Mouse (Mus musculus) gastrocnemius, postnatal 14 days (tissue): ENCODE data around the gene 4930524B15Rik. TPM values are rescaled to one million over a fixed set of nuclear protein-coding genes. Genes with fewer than 3 reads are reported as not detected.
"Not testable (repeated sequence)": the region's sequence is repeated elsewhere in the genome, so short reads cannot be mapped to it uniquely, and the experiment has no call there.

Experiments
- DNase-seq: peaks from one replicate; pipeline ENCODE4 v3.0.0; 2021; ENCODE audit warnings: mixed read lengths
- intact Hi-C: fragments of 180-260 bp; cut with DNase I; formaldehyde crosslinking; loops from one replicate; pipeline ENCODE4 v1.15.1; 2025; ENCODE audit warnings: low total_unique reads
- total RNA-seq, 2 experiments: library from RNA; stranded (reverse); gene quantifications; 2 replicates each; pipeline ENCODE4 v1.2.3; 2021

The 4930524B15Rik gene
- total RNA-seq, 2 experiments from 2014 or later, result not detected

DNA sequence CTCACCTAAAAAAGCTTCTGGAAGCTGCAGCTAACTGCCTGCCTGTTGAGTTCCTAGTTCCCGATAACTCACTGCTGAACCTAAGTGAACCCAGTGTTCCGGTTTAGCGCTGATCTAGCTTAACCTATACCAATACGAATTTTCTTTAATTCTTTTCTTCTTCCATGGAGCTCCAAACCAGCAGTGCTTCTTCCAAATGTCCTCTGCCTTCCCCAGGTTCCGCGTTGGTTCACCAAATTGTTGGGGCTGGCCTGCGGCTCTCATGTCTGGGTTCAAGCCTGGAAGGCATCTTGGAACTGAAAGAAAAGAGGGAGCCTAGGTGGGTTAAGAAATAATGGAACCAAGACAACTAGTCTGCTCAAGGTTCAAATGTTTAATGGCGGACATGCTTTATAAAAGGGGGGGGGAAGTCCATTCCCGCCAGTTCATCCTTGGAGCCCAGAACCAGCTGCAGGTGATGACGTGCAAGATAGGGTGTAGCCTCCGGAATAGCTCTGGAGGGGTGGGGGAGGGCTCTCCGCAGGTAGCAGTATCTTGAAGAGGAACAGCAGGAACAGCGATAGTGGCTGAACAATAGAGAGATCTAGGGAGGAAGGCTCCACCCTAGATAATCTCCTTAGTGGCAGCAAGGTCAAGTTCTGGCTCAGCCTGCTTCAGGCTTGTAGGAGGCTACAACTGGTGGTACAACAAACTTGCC lies 17.0 kb downstream of the 4930524B15Rik start:
- DNase-seq, result not testable (repeated sequence)

GRCm38 (mm10) chr11:31983249-31983648 lies 17.9 kb downstream of the 4930524B15Rik start:
- intact Hi-C loops, result no loop called here
- DNase-seq, result no peak

More for the DNA sequence above, 17.0 kb downstream of the 4930524B15Rik start:
- intact Hi-C loops, result not testable (repeated sequence)

- DNase-seq, result no peak
- intact Hi-C loops, result no loop called here
Measured at GRCm38 (mm10) chr11:31984786-31985185, 19.4 kb downstream of the 4930524B15Rik start.

GRCm38 (mm10) chr11:31992535-31992934 lies 27.1 kb downstream of the 4930524B15Rik start:
- intact Hi-C loops, result no loop called here
- DNase-seq, result no peak

GRCm38 (mm10) chr11:31999716-32000115 lies 34.3 kb downstream of the 4930524B15Rik start:
- intact Hi-C loops, result loop anchor here (5.0 kb wide), 1 partner anchor 163 kb away; no protein-coding TSS in a partner anchor
- no peak for DNase-seq

GRCm38 (mm10) chr11:32000281-32000680 lies 34.9 kb downstream of the 4930524B15Rik start, which contains the start of gene Nsg2:
TSS of gene Nsg2 (plus strand) at chr11:32000463.
- DNase-seq, result peak; percentile 81
- intact Hi-C loops, result no loop called here

- intact Hi-C loops, result no loop called here
- no peak for DNase-seq
Measured at GRCm38 (mm10) chr11:32001181-32001910, 36.0 kb downstream of the 4930524B15Rik start.

DNA sequence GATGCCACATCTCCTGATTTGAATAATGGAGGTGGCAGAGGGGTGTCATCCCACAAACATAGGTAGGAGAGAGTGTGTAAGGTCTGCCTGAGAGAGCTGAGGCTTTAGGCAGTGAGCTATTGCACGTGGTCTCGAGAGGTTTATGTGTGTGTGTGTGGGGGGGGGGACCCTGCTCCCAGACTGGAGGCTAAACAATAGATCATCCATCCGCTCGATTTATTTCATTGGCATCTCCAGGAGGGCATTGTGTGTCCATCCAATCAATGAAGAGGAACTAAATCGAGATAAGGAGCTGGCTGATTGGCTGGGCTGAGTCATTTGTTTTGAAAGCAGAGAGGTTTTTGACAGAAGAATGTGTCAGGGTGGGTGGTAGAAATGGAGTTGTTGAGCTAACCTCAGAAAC lies 37.3 kb downstream of the 4930524B15Rik start:
- no peak for DNase-seq
- intact Hi-C loops, result no loop called here

GRCm38 (mm10) chr11:32008049-32008448 lies 42.7 kb downstream of the 4930524B15Rik start:
- intact Hi-C loops, result not testable (repeated sequence)

DNA sequence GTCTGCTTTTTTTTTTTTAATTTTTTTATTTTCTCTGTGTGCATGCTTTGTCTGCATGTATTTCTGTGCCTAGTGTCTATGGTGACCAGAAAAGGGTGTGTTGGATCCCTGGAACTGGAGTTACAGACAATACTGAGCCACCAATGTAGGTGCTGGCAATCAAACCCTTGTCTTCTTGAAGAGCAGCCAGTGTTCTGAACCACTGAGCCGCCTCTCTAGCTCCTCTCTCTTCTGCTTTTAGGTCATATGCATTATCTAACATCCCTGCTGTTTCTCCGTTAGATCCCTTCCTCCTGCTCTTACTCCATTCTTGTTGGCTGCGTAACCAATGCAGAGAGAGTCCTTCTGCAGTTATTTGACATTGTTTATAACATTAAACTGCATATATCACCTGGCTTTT lies 43.5 kb downstream of the 4930524B15Rik start:
- DNase-seq, result no peak
- intact Hi-C loops, result no loop called here

More at GRCm38 (mm10) chr11:32008049-32008448, 42.7 kb downstream of the 4930524B15Rik start:
- not testable (repeated sequence) for DNase-seq

DNA sequence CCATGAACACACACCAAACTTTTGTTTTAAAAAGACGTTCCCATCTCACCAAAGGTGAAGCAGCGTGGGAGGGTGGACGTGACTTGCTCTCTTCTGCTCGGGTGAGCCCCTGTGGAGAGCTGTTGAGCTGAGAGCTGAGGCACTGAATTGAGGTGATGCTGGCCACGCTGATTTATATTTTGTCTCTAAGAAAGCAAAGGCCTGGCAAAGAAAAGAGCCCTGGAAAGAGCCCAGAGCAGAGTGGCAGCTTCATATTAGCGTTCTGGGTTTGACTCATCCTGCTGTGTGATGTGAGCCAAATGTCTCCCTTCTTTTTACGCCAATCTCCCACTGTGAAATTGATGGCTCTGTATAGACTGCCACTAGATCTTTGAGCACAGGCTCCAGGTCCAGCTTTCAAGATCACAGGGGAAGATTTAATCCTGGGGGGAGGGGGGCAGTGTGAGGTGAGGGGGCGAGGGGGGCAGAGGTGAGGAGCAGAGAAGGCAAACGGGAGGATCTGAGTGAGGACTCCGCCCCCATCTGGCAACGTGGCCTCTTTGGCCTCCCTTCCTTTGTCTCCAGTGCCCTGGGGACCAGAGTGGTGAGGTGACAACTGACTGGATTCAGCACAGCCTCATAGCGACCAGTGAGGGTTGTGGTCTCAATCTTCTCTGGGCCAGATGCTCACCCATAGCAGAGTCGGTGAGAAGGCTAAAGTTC lies 44.7 kb downstream of the 4930524B15Rik start:
- no peak for DNase-seq
- intact Hi-C loops, result no loop called here

DNA sequence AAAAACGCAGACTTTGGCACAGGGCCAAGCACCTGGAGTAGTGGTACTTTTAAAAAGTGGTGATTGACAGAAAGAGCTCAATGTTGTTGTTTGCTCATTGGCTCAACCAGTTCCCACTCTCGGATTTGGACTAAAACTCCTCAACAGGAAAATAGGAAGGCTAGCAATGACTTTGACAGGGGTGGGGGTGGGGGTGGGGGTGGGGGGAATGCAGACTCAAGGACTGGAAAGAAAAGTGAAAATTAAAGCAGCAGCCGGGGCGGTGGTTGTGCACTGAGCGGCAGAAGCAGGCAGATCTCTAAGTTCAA lies 45.2 kb downstream of the 4930524B15Rik start:
- no peak for DNase-seq
- intact Hi-C loops, result no loop called here

GRCm38 (mm10) chr11:32011867-32012603 lies 46.6 kb downstream of the 4930524B15Rik start:
- intact Hi-C loops, result no loop called here
- DNase-seq, result no peak

DNA sequence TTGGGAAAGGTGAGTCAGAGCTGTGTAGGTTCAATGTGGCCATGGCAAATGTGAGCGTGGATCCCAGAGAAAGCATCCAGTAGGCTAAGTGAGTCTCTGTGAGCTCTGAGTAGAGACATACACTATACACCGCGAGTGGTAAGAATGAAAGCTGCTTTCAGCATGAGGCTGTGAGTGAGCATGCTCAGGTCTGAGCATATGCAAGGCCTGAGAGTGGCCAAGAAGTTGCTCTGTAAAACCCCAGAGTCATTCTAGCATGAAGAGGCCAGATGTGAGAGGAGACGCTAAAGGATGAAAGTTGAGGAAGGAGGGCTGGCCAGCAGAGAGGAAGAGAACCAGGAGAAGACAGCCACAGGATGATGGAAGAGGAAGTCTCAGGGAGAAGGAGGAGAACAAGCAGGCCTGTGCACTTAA lies 47.6 kb downstream of the 4930524B15Rik start:
- DNase-seq, result no peak
- intact Hi-C loops, result no loop called here

DNA sequence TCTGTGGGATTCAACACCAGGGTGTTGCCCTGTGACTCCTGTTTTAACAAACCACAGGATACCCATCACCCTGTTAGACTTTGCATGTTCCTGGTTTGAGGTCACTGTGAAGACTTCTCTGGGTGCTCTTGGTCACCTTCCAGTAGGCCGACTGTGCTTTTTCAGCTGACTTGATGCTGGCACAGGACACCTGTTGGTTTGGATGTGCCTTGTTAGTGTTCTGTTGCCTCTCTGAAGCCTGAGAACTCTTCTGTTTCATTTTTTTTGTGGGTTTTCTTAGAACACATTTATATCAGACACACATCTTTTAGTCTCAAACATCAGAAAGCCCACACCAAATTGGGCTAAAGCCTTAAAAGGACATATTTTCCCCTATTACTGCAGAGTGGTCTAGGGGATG lies 48.2 kb downstream of the 4930524B15Rik start:
- intact Hi-C loops, result no loop called here

DNA sequence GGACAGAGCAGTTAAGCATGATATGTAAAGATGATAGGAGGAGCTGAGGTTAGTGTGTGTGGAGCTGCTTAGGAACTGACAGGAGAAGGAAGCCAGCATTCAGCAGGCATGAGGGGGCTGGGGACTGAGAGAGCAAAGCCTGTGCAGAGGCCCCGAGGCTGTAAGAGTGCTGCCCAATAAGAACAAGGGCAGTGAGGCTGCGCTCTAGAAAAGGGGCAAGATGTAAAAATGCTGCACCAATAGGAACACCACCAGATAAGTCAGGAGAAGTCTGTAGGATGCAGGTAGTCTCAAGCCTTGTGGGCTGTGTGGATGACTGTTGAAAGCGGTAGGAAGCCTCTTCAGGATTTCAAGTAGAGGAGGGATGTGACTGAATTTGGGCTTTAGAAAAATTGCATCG lies 52.8 kb downstream of the 4930524B15Rik start:
- no peak for DNase-seq
- intact Hi-C loops, result no loop called here

More for the DNA sequence above, 48.2 kb downstream of the 4930524B15Rik start:
- DNase-seq, result no peak

- intact Hi-C loops, result no loop called here
- DNase-seq, result peak; percentile 50
Measured at GRCm38 (mm10) chr11:32020031-32020965, 54.9 kb downstream of the 4930524B15Rik start.

DNA sequence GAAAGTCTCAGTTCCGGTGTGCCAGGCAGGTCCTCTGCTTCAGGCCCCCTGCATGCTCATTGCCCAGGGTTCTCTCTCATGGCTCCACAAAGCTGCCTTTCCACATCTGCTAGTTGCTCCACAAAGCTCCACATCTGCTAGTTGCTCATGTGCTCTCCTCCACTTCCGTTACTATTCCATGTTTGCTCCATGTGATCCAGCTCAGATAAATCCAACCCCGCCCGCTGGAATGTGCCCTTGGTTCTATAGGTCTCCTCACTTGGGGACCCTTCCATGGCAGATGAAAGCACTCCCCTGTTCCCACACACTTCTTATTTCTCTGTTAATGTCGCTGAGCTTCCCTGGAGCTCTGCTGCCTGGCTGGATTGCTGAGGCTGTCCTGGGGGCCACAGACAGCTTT lies 61.2 kb downstream of the 4930524B15Rik start:
- intact Hi-C loops, result no loop called here

More for the DNA sequence above, 61.2 kb downstream of the 4930524B15Rik start:
- no peak for DNase-seq
